Mouse (Mus musculus) T-helper 2 cell (primary cell): Measurements from ENCODE around the gene Zfp454.

Experiments used
- in situ Hi-C: fragments of 300-600 bp; cut with MboI, MseI; formaldehyde crosslinking; loops from one replicate; pipeline ENCODE4 v1.15.1; 2025; ENCODE audit warnings: high pct_unique_total_duplicates

The Zfp454 gene

GRCm38 (mm10) chr11:50845951-50846350 is 41.5 kb downstream of the Zfp454 start:
- in situ Hi-C loops, result no loop called here

- in situ Hi-C loops, result no loop called here
These were observed 46.3 kb downstream of the Zfp454 start, which contains the start of gene Zfp879 for GRCm38 (mm10) chr11:50841023-50841735. TSS of gene Zfp879 (minus strand) at chr11:50841552.

GRCm38 (mm10) chr11:50835727-50836126 is 51.7 kb downstream of the Zfp454 start:
- in situ Hi-C loops, result no loop called here

- in situ Hi-C loops, result no loop called here
These were observed 60.2 kb downstream of the Zfp454 start, which contains the start of gene Zfp354c for GRCm38 (mm10) chr11:50827010-50827953. TSS of gene Zfp354c (minus strand) at chr11:50827724.

GRCm38 (mm10) chr11:50826214-50826613 is 61.2 kb downstream of the Zfp454 start:
- in situ Hi-C loops, result no loop called here
